Mouse (Mus musculus) liver, embryonic 15.5 days (tissue): Measurements from ENCODE around the gene Cdx4. TPM values are rescaled to one million over a fixed set of nuclear protein-coding genes. Genes with fewer than 3 reads are reported as not detected.

Experiments used
- polyA plus RNA-seq: library from polyadenylated mRNA; unstranded; fragments of >200 nt; fragmentation: Nextera tagmentation; extraction: Ambion mirVana; gene quantifications from 2 replicates; pipeline ENCODE4 v1.2.1, GENCODE M21; 2015

Cdx4 gene
- polyA plus RNA-seq, 1 experiment from 2014 or later = not detected

Other genes with a start within 250 kb of the Cdx4 start
- not detected in 2 replicates for gene Nap1l2, start 134.8 kb upstream of the Cdx4 start, polyA plus RNA-seq
- gene Chic1, start 35.1 kb downstream of the Cdx4 start, polyA plus RNA-seq = 0.30 and 0.31 TPM in 2 replicates
- gene Tsx, start 93.1 kb downstream of the Cdx4 start, polyA plus RNA-seq = not detected in 2 replicates
- not detected in 2 replicates for gene Gm26992, start 100.6 kb downstream of the Cdx4 start, polyA plus RNA-seq